Mouse (Mus musculus) gastrocnemius, adult 8-10 months (tissue): ENCODE measurements around the gene Ankrd42. TPM values are rescaled to one million over a fixed set of nuclear protein-coding genes. Genes with fewer than 3 reads are reported as not detected.

Source experiments
- DNase-seq, 2 experiments: peaks; one replicate each; pipeline ENCODE4 v3.0.0; 2022; ENCODE audit warnings: low spot score in 2 of 2
- total RNA-seq, 4 experiments: library from RNA; stranded (reverse); gene quantifications; 2 replicates each; pipeline ENCODE4 v1.2.4; 2022

Ankrd42 gene
- under 1 TPM; 0.46 to 0.80 (median 0.68) TPM for total RNA-seq

GRCm38 (mm10) chr7:92637021-92637625, at the start of gene Ankrd42:
Gene Ankrd42 (minus strand): TSS chr7:92637142.
- DNase-seq, result peak; percentile 84 to 85

DNA sequence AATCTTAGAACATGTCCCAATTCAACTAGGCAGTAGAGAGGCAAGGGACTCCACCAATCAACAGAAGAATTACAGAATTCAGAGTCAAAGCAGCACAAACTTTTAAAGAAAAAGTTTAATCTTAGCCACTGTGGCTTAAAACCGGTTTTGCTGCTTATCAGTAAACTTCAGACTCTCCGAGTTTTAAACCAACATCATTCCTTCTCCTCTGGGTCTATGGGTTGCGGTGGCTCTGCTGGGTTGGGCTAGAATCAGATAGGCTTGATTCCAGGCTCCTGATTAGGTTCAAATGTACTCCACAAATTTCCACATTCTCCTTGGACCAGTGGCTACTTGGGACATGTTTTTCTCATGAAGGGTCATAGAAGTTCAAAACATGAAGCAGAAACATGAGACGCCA, 40.4 kb upstream of the Ankrd42 start:
- no peak for DNase-seq

DNA sequence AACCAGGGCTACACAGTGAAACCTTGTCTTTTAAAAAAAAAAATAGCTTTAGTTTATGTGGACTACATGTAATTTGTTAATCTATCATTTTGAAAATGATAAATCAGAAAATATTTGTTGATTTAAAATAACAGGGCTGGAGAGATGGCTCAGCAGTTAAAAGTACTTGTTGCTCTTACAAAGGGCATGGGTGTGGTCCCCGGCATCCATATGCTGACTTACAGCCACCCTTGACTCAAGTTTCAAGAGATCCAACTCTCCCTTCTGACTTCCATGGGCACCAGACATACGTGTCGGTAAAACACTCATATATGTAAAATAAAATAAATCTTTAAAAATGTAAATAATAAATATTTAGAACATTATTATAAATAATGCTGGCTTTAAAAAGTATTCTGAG, 38.2 kb upstream of the Ankrd42 start:
- no peak for DNase-seq

GRCm38 (mm10) chr7:92669507-92670471, 32.8 kb upstream of the Ankrd42 start, which contains the start of gene Pcf11:
Gene Pcf11 (minus strand): TSS chr7:92669934.
- peak; percentile 90 to 95 for DNase-seq

DNA sequence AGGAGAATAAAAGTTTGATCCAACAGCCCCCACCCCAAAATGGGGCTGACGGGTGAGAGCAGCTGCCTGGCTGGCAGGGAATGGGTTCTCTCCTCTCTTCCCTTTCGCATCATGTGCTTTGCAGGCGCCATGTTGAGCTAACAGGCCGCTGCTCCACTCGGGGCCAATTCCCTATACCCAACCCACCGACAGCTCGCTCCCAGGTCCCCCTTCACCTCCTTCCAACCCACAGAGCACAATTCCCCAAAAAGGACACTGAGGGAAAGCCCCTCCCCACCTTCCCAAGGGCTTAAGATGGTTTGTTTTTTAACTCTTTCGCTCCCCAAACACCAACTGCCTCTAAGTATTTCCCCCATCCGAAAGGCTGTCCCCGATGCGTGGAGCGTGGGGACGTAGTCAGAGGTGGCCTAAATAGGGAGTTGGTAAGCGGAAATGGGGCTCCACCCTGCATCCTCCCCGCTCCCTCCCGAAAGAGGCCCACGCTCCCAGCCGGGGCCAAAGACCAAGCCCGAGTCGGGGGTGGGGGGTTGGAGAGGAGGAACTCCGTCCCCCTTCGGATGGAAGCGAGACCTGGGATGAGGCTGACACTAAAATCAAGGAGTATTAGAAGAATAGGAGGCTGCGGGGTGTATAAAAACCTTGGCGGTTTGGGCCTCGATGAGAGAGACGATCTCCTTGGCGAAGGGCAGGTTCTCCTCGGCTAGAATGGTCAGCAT, 32.0 kb upstream of the Ankrd42 start:
- DNase-seq, result peak; percentile 14 to 26

- no peak for DNase-seq
Observed at GRCm38 (mm10) chr7:92666274-92666820, 29.4 kb upstream of the Ankrd42 start.

- DNase-seq, result no peak
Observed at GRCm38 (mm10) chr7:92658050-92658449, 21.1 kb upstream of the Ankrd42 start.

DNA sequence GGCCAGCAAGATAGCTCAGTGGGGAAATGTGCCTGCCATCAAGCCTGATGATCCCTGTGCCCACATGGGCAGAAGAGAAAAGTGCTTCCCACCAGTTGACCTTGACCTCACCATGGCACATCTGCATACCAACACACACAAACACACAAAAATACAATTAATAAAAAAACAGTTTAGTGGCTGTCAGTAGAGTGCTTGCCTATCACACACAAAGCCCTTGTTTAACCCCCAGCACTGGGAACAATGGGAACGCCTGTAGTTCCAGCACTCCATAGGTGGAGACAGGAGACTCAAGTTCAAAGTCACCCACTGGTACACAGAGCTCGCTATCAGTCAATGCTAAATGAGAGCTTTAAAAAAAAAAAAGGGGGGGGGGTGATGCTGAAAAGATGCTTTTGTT, 19.4 kb upstream of the Ankrd42 start:
- DNase-seq, result no peak

DNA sequence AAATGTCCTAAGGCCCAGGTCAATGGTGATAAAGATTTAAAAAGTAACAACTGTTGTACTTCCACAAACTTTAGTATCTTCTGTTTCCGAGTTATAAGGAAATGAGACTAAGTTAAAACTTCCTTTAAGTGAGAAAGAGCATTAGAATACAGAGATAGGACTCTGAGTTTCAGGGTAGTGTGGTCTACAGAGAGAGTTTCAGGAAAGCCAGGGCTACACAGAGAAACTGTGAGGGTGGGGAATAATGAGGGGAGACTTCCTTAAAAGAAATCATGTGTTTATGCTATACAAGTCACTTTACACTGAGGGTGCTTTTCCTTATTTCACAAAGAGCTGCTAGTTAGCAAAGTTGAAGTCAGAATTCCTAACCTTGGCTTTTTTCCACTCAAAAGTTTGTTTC, 16.4 kb upstream of the Ankrd42 start:
- DNase-seq, result no peak

DNA sequence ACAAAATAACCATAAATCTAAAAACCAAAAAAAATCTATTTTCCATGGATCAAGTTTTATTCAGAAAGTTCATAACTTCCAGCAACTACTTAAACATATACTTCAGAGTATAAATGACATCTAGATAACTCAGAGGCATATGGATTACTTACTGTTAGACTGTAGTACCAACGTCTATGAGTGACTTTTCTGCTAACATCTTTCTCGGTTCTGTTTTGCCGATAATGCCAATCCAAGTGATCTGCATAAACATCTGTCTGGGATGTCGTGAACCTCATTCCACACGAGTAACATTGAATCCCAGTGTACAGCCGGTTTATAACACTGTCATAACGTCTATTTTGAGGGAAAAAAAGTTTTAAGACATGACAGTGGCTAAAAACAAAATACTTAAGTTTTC, 10.8 kb upstream of the Ankrd42 start:
- no peak for DNase-seq

- DNase-seq, result no peak
Observed at GRCm38 (mm10) chr7:92642358-92642757, 5.4 kb upstream of the Ankrd42 start.

DNA sequence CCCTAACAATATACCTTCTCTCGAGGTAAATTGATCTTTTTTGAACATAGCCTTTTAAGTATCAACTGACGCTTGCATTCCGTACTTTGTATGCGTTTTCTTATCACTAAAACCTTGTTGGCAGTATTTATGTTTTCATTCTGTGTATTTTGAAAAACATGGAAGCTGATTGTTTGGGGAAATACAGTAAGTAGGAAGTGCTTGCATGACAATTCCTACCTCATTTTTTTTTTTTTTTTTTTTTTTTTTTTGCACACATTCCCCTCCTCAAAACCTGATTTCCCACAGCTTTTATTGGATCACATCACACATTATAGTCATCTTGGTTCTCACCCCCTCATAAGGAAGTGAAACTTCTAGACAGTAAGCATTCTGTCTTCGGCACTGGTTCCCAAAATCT, 1.1 kb upstream of the Ankrd42 start:
- DNase-seq, result no peak

GRCm38 (mm10) chr7:92636295-92637011, 489 bp downstream of the Ankrd42 start:
- peak in 1 of 2 experiments; percentile 7 for DNase-seq

DNA sequence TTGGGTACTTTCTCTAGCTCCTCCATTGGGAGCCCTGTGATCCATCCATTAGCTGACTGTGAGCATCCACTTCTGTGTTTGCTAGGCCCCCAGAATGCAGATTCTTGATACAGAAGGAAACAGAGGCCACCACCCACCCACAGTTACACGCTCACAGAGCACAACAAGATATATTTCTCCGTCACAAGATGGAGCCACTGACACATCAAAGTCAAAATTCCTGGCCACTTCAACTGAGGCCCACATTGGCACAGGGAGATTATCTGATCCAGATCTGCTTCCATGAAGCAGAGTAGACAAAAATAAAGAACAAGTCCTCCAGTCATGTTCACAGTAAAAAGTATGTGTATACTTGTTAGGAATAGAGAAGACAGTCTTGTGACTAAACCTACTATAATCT, 6.8 kb downstream of the Ankrd42 start:
- DNase-seq, result no peak

DNA sequence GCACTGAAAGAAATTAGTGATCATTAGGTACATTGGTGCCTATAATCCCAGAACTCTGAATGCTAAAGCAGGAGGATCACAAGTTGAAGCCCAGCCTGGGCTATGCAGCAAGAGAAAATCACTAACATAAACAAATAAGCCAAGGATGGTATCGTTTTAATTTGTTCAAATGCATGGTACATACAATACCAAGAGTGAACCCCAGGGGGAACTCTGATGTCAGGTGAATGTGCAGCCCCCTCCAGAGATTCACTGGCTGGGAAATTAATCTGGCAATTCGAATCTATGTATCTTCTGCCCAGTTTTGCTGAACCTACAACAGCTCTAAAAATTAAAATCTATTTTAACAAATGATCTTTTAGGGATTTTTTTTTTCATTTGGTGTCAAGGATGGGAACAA, 12.5 kb downstream of the Ankrd42 start:
- no peak for DNase-seq

GRCm38 (mm10) chr7:92610830-92611229, 26.1 kb downstream of the Ankrd42 start:
- DNase-seq, result no peak

DNA sequence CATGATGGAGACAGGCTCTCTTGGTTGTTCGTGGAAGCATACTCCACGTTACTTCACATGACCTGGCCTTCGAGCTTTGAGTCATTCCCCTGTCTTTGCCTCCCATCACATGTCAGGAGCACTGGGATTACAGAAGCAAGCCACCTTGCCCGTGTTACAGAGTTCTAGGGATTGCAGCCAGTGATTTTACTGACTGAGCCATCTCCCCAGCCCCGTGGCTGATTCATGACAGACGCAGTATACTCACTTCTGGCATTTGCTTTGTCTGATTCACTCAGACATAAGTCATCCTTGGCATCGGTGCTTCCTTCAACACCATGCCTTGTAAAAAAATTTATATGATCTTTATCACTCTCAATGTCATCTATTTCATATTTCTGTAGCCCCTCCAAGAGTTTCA, 32.0 kb downstream of the Ankrd42 start:
- no peak for DNase-seq

DNA sequence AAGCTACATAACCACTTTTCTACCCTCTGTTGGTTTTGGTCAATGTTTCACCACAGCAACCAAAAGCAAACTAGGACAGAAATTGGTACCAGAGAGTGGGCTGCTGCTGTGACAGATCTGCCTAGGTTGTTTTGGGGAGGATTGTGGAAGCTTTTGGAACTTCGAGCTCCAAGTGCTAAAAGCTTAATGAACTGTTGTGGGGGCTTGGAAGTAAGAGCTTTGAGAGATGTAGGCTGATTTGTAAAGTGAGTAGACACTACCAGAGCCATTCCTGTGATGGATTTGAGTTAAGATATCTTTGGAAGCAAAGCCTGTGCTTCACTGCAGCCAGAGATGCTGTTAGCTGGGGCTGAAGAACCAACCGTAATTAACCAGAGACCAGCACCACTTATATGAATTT, 46.1 kb downstream of the Ankrd42 start:
- DNase-seq, result no peak

- no peak for DNase-seq
Observed at GRCm38 (mm10) chr7:92589986-92590385, 47.0 kb downstream of the Ankrd42 start.

DNA sequence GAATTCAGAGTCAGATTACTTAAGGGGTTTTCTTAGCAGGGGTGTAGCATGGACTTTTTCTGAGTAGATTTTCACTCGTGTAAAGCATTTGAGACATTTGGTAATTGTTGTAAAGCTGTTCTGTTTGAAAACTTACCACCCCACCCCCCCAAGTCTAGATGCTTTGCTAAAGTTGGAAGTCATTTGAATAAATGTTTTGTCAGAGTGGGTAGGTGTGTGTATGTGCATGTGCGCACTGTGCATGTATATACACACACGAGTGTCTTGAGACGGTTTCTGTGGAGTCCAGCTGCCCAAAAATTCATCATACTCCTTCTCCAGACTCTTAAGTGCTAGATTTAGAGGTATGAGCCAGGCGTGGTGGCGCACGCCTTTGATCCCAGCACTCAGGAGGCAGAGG, 53.4 kb downstream of the Ankrd42 start:
- no peak for DNase-seq
